Mouse (Mus musculus) E14TG2a.4 (cell line): Measurements from ENCODE around the gene Tmed1.

Source experiments
- CTCF ChIP-seq: conservative IDR thresholded peaks from 2 replicates; pipeline ENCODE4 v1.5.1; 2014; ENCODE audit warnings: low read length
- NANOG ChIP-seq: IDR thresholded peaks from 2 replicates; pipeline ENCODE4 v1.6.1; 2014; ENCODE audit warnings: borderline replicate concordance, low read length, mixed read lengths

- TF ChIP-seq CTCF (no peak), NANOG (no peak)
Observed at GRCm38 (mm10) chr9:21517947-21518495, 8.0 kb upstream of the Tmed1 start.
